Comparison of ENCODE assay signal across 18 mouse cellular contexts in genomic region chr2:135862489-135863390, GRCm38 (mm10).
DNase-seq lines count a peak whose midpoint lies in the region; ATAC-seq and TF ChIP-seq lines count a peak whose summit lies in the region.
"Had no signal": no experiment of that assay in that cellular context is flagged by ENCODE, and none has a peak within 500 bp of the region (broad histone marks: within the 10 kb centered on the region; RNA-seq: fewer than 3 reads in every experiment).

No protein-coding gene starts in this region.

- WGBS in intestine, embryonic 14.5 days: 74% methylated on average over 5 of the region's 5 CpGs
- WGBS in intestine, postnatal 0 days: 54% methylated on average over 5 of the region's 5 CpGs
- 20% methylated on average over 5 of the region's 5 CpGs for WGBS in liver, embryonic 14.5 days (ENCODE audit: insufficient replicate concordance)

- TF ChIP-seq CTCF in intestine, postnatal 0 days (IDR thresholded peaks at IDR 0.05; ENCODE audit: low read depth): no peak
- no peak for TF ChIP-seq CTCF in liver, embryonic 14.5 days (IDR thresholded peaks at IDR 0.05; ENCODE audit: low read depth)

- no peaks in the 10 kb centered on the region for H3K9me3 ChIP-seq in intestine, embryonic 14.5 days (ENCODE audit: control insufficient read depth, low read length)
- no peaks in the 10 kb centered on the region for H3K9me3 ChIP-seq in intestine, postnatal 0 days (ENCODE audit: control insufficient read depth)
- H3K9me3 ChIP-seq in liver, embryonic 14.5 days (ENCODE audit: control insufficient read depth, low read length): no peaks in the 10 kb centered on the region
- H3K9me3 ChIP-seq: forebrain, embryonic 15.5 days; hindbrain, embryonic 12.5 days; limb, embryonic 15.5 days; neural tube, embryonic 13.5 days had no signal

- H3K36me3 ChIP-seq in intestine, embryonic 14.5 days (ENCODE audit: control insufficient read depth, insufficient read depth, low read length): no peaks in the 10 kb centered on the region
- H3K36me3 ChIP-seq in intestine, postnatal 0 days (ENCODE audit: control insufficient read depth, insufficient read depth): no peaks in the 10 kb centered on the region
- no peaks in the 10 kb centered on the region for H3K36me3 ChIP-seq in liver, embryonic 14.5 days (replicated peaks; ENCODE audit: control insufficient read depth, insufficient read depth, low read depth)
- H3K36me3 ChIP-seq: forebrain, embryonic 15.5 days; hindbrain, embryonic 12.5 days; limb, embryonic 15.5 days; neural tube, embryonic 13.5 days had no signal

- no peak overlapping the region for H3K4me3 ChIP-seq in intestine, embryonic 14.5 days (ENCODE audit: low read depth, low read length)
- H3K4me3 ChIP-seq in intestine, postnatal 0 days (ENCODE audit: low read depth, low read length): no peak overlapping the region
- H3K4me3 ChIP-seq in liver, embryonic 14.5 days (ENCODE audit: insufficient read depth in 1 of 2, low read depth in 2 of 2, low read length in 2 of 2): no peak overlapping the region
- H3K4me3 ChIP-seq: forebrain, embryonic 15.5 days; hindbrain, embryonic 12.5 days; limb, embryonic 15.5 days; neural tube, embryonic 13.5 days had no signal

- no peak for ATAC-seq in intestine, embryonic 14.5 days (replicated peaks; ENCODE audit: low FRiP score, low TSS enrichment, low read depth)
- no peak for ATAC-seq in intestine, postnatal 0 days
- peak; percentile 71 for ATAC-seq in activated CD4-positive, CD25-positive, alpha-beta regulatory T cell, adult 4 months
- peak; percentile 33; the same call in 1 of the 2 replicates for ATAC-seq in liver, embryonic 14.5 days (ENCODE audit: insufficient read depth)
- ATAC-seq: forebrain, embryonic 15.5 days; lung, postnatal 0 days had no signal

- DNase-seq in intestine, embryonic 14.5 days (ENCODE audit: low spot score): no peak
- peak; percentile 49 for DNase-seq in CD4-positive helper T cell, adult 2 months (ENCODE audit: low read depth, low spot score)
- no peak for DNase-seq in liver, embryonic 14.5 days (ENCODE audit: low read depth in 3 of 3, low spot score in 3 of 3)
- no peak for DNase-seq in embryo, embryonic 10.5 days (ENCODE audit: low spot score)
- DNase-seq in kidney, postnatal 36 days: no peak
- no peak for DNase-seq in lung, postnatal 10 days
- DNase-seq: cerebellum, postnatal 36 days; kidney, adult 18-20 months; layer of hippocampus, adult 9-11 months; spleen, adult 18-20 months; thymus, adult 18-20 months had no signal

- H3K27ac ChIP-seq in intestine, embryonic 14.5 days (ENCODE audit: low read depth): 0 out of 2 replicates have a peak overlapping the region, but pooled peaks have one; percentile 24
- H3K27ac ChIP-seq in intestine, postnatal 0 days (ENCODE audit: low read depth, low read length): no peak overlapping the region
- no peak overlapping the region for H3K27ac ChIP-seq in liver, embryonic 14.5 days
- H3K27ac ChIP-seq: forebrain, embryonic 15.5 days; hindbrain, embryonic 12.5 days; limb, embryonic 15.5 days; neural tube, embryonic 13.5 days had no signal

- no peak overlapping the region for H3K4me2 ChIP-seq in intestine, embryonic 14.5 days (ENCODE audit: low read length)
- H3K4me2 ChIP-seq in intestine, postnatal 0 days (replicated peaks; ENCODE audit: low read depth): no peak overlapping the region
- H3K4me2 ChIP-seq in liver, embryonic 14.5 days (ENCODE audit: low read depth): no peak overlapping the region
- H3K4me2 ChIP-seq: forebrain, embryonic 15.5 days; hindbrain, embryonic 12.5 days; limb, embryonic 15.5 days; neural tube, embryonic 13.5 days had no signal

- no peaks in the 10 kb centered on the region; the same call in 1 of the 2 replicates for H3K4me1 ChIP-seq in intestine, embryonic 14.5 days (replicated peaks; ENCODE audit: control insufficient read depth, insufficient read depth, low read length)
- no peaks in the 10 kb centered on the region for H3K4me1 ChIP-seq in intestine, postnatal 0 days (replicated peaks; ENCODE audit: control insufficient read depth, insufficient read depth, low read length)
- peaks cover 0 to 5% of the 10 kb centered on the region in 2 experiments; a peak in 2 of 4 replicates for H3K4me1 ChIP-seq in liver, embryonic 14.5 days (replicated peaks; ENCODE audit: control insufficient read depth in 2 of 2, insufficient read depth in 2 of 2, low read length in 1 of 2)
- H3K4me1 ChIP-seq: hindbrain, embryonic 12.5 days had no signal

- H3K27me3 ChIP-seq in intestine, embryonic 14.5 days (replicated peaks; ENCODE audit: control insufficient read depth, insufficient read depth, low read length): no peaks in the 10 kb centered on the region
- no peaks in the 10 kb centered on the region for H3K27me3 ChIP-seq in intestine, postnatal 0 days (replicated peaks; ENCODE audit: control insufficient read depth, insufficient read depth, low read length)
- no peaks in the 10 kb centered on the region for H3K27me3 ChIP-seq in liver, embryonic 14.5 days (ENCODE audit: control insufficient read depth, insufficient read depth, low read length)
- H3K27me3 ChIP-seq: forebrain, embryonic 15.5 days; hindbrain, embryonic 12.5 days; limb, embryonic 15.5 days; neural tube, embryonic 13.5 days had no signal

- no peak overlapping the region for H3K9ac ChIP-seq in intestine, embryonic 14.5 days (ENCODE audit: low read length)
- no peak overlapping the region for H3K9ac ChIP-seq in intestine, postnatal 0 days (ENCODE audit: low read depth, low read length)
- no peak overlapping the region for H3K9ac ChIP-seq in liver, embryonic 14.5 days (replicated peaks)
- H3K9ac ChIP-seq: forebrain, embryonic 15.5 days; hindbrain, embryonic 12.5 days; limb, embryonic 15.5 days; neural tube, embryonic 13.5 days had no signal

- peak; percentile 30; the same call in 1 of the 2 replicates for TF ChIP-seq EP300 in liver, embryonic 14.5 days (IDR thresholded peaks at IDR 0.05; ENCODE audit: low read depth)

Comparison
In these comparisons a context has a peak if more than half of its experiments do, and no peak if none do; other contexts are left out.
1. ATAC-seq: peak in activated CD4-positive, CD25-positive, alpha-beta regulatory T cell, adult 4 months (single experiment) and liver, embryonic 14.5 days (single experiment); none in intestine, embryonic 14.5 days (single experiment) and intestine, postnatal 0 days (single experiment).